Mouse (Mus musculus): ENCODE measurements at regions not wholly inside any gene's neighbourhood (a gene's known extent, or its start where the extent isn't known, plus 50 kb on each side); places are given as distances from the start of the nearest gene placed in this dataset.

DNA sequence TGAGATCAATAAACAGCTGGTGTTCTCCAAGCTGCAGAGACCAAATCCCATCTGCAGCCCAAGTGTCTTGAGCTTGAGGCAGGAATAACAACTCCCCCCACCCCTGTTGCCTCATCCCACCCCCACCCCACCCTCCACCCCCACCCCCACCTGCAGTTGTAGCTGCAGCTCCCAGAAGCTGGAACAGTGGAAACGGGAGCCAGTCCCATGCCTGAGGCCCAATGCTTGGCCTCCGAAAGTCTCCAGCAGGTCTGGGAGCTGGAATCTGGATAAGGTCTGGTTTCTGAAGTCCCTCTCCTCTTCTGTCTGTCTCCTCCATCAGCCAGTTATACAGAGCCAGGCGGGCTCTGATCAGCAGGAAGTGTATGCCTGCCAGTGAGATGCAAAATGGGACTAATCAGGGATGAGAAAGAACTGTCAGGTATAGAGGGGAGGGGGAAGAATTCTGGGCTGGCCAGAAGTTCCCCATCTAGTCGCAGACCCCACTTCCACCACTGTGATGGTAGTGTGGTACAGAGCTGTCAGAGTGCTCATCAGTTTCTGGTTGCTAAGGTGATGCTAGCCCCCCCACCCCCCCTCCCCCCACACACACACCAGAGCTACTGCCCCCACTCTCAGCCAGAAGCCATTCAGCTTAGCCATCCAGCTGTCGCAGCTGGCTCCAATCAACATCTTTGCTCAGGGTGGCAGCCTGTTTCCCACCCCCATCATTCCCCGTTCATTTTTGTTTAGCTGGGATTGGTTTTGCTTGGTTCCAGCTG lies 91.5 kb downstream of the Hes1 start:
- H3K27me3 ChIP-seq (ENCODE audit: insufficient read depth, low read length): no peaks in the 10 kb centered on the region
- H3K9me3 ChIP-seq (replicated peaks): no peaks in the 10 kb centered on the region
- TF ChIP-seq GATA1 (IDR thresholded peaks at IDR 0.05; ENCODE audit: borderline replicate concordance, low read length) (no peak), POLR2AphosphoS5 (IDR thresholded peaks at IDR 0.05; ENCODE audit: insufficient replicate concordance, low read depth, low read length) (no peak), CTCF (IDR thresholded peaks at IDR 0.05; ENCODE audit: low read depth, low read length) (no peak), TAL1 (conservative IDR thresholded peaks at IDR 0.05; ENCODE audit: low read depth, low read length) (no peak), GATA2 (IDR thresholded peaks at IDR 0.05; ENCODE audit: borderline replicate concordance, low read depth, low read length) (no peak)
- H3K4me1 ChIP-seq (ENCODE audit: insufficient read depth, low read depth, low read length): peaks cover 65% of the 10 kb centered on the region
- H3K36me3 ChIP-seq (replicated peaks): no peaks in the 10 kb centered on the region
- H3K4me3 ChIP-seq (ENCODE audit: low read depth, low read length): no peak overlapping the region
- ATAC-seq (ENCODE audit: extremely low read depth, insufficient number of reproducible peaks, low FRiP score, poor library complexity, severe bottlenecking) (no peak), DNase-seq (ENCODE audit: low spot score) (no peak)

DNA sequence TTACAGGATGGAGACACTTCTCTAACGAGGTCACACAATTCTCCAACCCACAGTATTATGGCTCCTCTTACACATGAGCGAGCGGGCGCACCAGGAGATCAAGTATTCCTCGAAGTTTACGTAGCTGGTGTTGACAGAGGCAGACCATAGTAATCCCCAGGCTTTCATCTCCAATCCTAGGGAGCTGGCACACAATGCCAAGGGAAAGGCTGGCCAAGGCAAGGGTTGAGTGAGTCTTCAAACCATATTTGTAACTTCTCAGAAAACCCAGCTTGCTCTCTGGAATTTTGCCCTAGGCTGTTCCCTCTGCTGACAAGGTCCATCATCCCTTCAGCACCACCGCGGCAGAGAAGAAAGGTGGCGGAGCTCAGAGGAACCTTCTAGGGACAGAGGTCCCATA lies 94.0 kb downstream of the Hes1 start:
- TF ChIP-seq POLR2AphosphoS5 (IDR thresholded peaks at IDR 0.05; ENCODE audit: insufficient replicate concordance, low read depth, low read length) (no peak), CTCF (IDR thresholded peaks at IDR 0.05; ENCODE audit: low read depth, low read length) (no peak), GATA2 (IDR thresholded peaks at IDR 0.05; ENCODE audit: borderline replicate concordance, low read depth, low read length) (no peak), GATA1 (IDR thresholded peaks at IDR 0.05; ENCODE audit: borderline replicate concordance, low read length) (no peak), TAL1 (conservative IDR thresholded peaks at IDR 0.05; ENCODE audit: low read depth, low read length) (no peak)
- Histone ChIP-seq H3K36me3 (replicated peaks) (peaks cover 2% of the 10 kb centered on the region), H3K4me3 (ENCODE audit: low read depth, low read length) (no peak overlapping the region), H3K9me3 (replicated peaks) (no peaks in the 10 kb centered on the region), H3K27me3 (ENCODE audit: insufficient read depth, low read length) (no peaks in the 10 kb centered on the region), H3K4me1 (ENCODE audit: insufficient read depth, low read depth, low read length) (peaks cover 83% of the 10 kb centered on the region)
- DNase-seq (ENCODE audit: low spot score) (no peak), ATAC-seq (ENCODE audit: extremely low read depth, insufficient number of reproducible peaks, low FRiP score, poor library complexity, severe bottlenecking) (no peak)

DNA sequence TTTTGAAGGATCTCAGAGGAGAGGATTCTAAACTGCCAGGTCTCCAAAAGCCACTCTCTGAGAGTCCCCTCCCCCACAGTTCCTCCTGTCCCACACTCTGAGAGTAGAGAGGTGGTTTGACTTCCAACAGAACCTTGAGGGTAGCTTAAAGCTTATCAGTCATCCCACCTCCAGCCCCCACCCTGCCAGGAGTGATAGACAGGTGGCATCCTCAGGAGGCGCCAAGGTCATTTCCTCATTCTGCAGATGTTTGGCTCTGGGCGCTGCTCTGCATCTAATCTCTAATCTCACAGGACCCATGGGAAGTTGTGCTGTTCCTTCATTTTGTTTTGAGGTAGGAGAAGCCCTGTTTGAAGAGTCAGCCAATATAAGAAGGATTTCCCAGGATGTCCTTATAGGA lies 96.2 kb downstream of the Hes1 start:
- DNase-seq (ENCODE audit: low spot score): peak; percentile 77
- Histone ChIP-seq H3K9me3 (replicated peaks) (no peaks in the 10 kb centered on the region; the same call in 1 of the 2 replicates), H3K4me3 (ENCODE audit: low read depth, low read length) (no peak overlapping the region; the same call in 1 of the 2 replicates), H3K36me3 (replicated peaks) (peaks cover 2% of the 10 kb centered on the region), H3K27me3 (ENCODE audit: insufficient read depth, low read length) (no peaks in the 10 kb centered on the region), H3K4me1 (ENCODE audit: insufficient read depth, low read depth, low read length) (peaks cover 70% of the 10 kb centered on the region)
- peak; percentile 60; the same call in 1 of the 2 replicates for TF ChIP-seq GATA2 (IDR thresholded peaks at IDR 0.05; ENCODE audit: borderline replicate concordance, low read depth, low read length)
- no peak for TF ChIP-seq CTCF (IDR thresholded peaks at IDR 0.05; ENCODE audit: low read depth, low read length)
- peak; percentile 96 for TF ChIP-seq TAL1 (conservative IDR thresholded peaks at IDR 0.05; ENCODE audit: low read depth, low read length)
- ATAC-seq (ENCODE audit: extremely low read depth, insufficient number of reproducible peaks, low FRiP score, poor library complexity, severe bottlenecking): peak; percentile 89

DNA sequence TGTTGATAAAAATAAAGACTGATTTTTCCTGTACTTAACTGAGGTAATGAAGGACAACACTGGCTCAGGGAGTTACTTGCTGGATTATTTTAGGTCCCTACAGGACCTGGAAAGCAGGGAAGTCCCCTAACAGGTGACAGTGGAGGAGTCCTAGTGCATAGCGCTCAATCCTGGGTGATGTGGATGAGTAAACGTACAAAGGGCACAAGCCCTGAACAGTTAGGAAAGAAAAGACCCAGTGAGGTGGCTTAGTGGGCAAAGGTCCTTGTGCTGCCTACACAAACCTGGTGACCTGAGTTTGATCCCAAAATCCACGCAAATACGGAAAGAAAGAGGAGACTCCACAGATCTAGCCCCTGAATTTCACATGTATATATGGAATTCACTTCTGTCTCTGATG lies 99.1 kb downstream of the Hes1 start:
- Histone ChIP-seq H3K27me3 (ENCODE audit: insufficient read depth, low read length) (no peaks in the 10 kb centered on the region), H3K9me3 (replicated peaks) (peaks cover 4% of the 10 kb centered on the region), H3K36me3 (replicated peaks) (peaks cover 2% of the 10 kb centered on the region), H3K4me3 (ENCODE audit: low read depth, low read length) (no peak overlapping the region), H3K4me1 (ENCODE audit: insufficient read depth, low read depth, low read length) (peaks cover 64% of the 10 kb centered on the region)
- DNase-seq (ENCODE audit: low spot score): no peak
- no peak for ATAC-seq (ENCODE audit: extremely low read depth, insufficient number of reproducible peaks, low FRiP score, poor library complexity, severe bottlenecking)
- TF ChIP-seq GATA2 (IDR thresholded peaks at IDR 0.05; ENCODE audit: borderline replicate concordance, low read depth, low read length): no peak
- no peak for TF ChIP-seq GATA1 (IDR thresholded peaks at IDR 0.05; ENCODE audit: borderline replicate concordance, low read length)
- TF ChIP-seq CTCF (IDR thresholded peaks at IDR 0.05; ENCODE audit: low read depth, low read length): no peak

DNA sequence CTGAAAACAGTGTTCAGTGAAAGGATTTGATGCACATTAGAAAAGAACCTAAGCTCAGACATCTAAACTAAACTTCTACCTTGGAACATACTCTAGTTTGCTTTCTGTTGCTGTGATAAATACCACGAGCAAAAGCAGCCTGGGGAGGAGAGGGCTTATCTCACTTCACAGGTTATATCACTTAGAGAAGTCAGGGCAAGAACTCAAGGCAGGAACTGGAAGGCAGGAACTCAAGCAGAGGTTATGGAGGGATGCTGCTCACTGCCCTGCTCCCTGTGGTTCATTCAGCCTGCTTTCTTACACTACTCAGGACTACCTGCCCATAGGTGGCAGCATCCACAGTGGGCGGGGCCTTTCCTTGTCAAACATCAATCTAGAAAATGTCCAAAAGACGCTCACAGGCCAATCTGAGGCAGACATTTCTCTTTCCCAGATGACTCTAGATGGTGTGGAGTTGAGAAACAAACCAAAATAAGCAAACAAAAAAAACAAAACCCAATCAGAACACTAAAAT lies 101.5 kb downstream of the Hes1 start:
- no peak for DNase-seq (ENCODE audit: low spot score)
- H3K9me3 ChIP-seq (replicated peaks): peaks cover 4% of the 10 kb centered on the region
- H3K4me3 ChIP-seq (ENCODE audit: low read depth, low read length): no peak overlapping the region
- H3K27me3 ChIP-seq (ENCODE audit: insufficient read depth, low read length): no peaks in the 10 kb centered on the region
- TF ChIP-seq GATA1 (IDR thresholded peaks at IDR 0.05; ENCODE audit: borderline replicate concordance, low read length) (no peak), POLR2AphosphoS5 (IDR thresholded peaks at IDR 0.05; ENCODE audit: insufficient replicate concordance, low read depth, low read length) (no peak), CTCF (IDR thresholded peaks at IDR 0.05; ENCODE audit: low read depth, low read length) (no peak), GATA2 (IDR thresholded peaks at IDR 0.05; ENCODE audit: borderline replicate concordance, low read depth, low read length) (no peak), TAL1 (conservative IDR thresholded peaks at IDR 0.05; ENCODE audit: low read depth, low read length) (no peak)
- H3K36me3 ChIP-seq (replicated peaks): peaks cover 2% of the 10 kb centered on the region
- peaks cover 40% of the 10 kb centered on the region for H3K4me1 ChIP-seq (ENCODE audit: insufficient read depth, low read depth, low read length)
- no peak for ATAC-seq (ENCODE audit: extremely low read depth, insufficient number of reproducible peaks, low FRiP score, poor library complexity, severe bottlenecking)

DNA sequence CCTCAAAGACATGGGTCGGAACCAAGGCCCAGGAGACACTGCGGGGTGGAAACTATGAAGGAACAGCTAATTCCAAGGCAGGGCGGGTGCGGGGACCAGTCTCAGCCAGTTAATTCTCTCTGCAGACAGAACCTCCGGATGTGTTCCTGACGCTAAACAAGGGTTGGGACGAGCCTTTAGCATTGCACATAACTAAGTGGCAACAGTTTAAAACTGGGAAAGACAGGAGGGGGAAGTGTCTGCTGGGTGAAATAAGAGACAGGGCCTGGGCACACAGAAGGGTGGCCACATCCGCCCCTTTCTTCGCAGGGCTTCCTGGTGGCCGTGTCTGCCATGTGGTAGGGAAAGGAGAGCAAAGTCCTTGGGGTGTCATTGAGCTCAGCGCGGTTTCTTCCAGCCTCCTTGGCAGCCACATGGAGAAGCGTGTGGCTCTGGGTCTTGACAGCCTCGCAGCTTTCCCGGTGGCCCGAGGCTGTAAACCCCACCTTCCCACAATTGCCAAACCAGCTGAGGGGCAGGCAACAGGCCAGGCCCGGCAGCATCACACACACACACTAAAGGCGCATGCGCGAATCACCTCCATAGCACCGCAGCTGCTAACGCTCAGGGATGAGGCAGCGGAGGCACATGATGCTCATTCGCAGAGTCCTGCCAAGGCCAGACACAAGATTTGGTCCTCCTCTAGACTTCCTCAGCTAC lies 95.8 kb downstream of the Cpn2 start:
- no peak for DNase-seq (ENCODE audit: low spot score)
- H3K4me1 ChIP-seq (ENCODE audit: insufficient read depth, low read depth, low read length): peaks cover 56% of the 10 kb centered on the region

More for the DNA sequence above, 95.8 kb downstream of the Cpn2 start:
- TF ChIP-seq GATA1 (IDR thresholded peaks at IDR 0.05; ENCODE audit: borderline replicate concordance, low read length) (no peak), GATA2 (IDR thresholded peaks at IDR 0.05; ENCODE audit: borderline replicate concordance, low read depth, low read length) (no peak), CTCF (IDR thresholded peaks at IDR 0.05; ENCODE audit: low read depth, low read length) (no peak), POLR2AphosphoS5 (IDR thresholded peaks at IDR 0.05; ENCODE audit: insufficient replicate concordance, low read depth, low read length) (no peak), TAL1 (conservative IDR thresholded peaks at IDR 0.05; ENCODE audit: low read depth, low read length) (no peak)
- Histone ChIP-seq H3K27me3 (ENCODE audit: insufficient read depth, low read length) (peaks cover 5% of the 10 kb centered on the region; the same call in 1 of the 2 replicates), H3K36me3 (replicated peaks) (no peaks in the 10 kb centered on the region), H3K9me3 (replicated peaks) (no peaks in the 10 kb centered on the region), H3K4me3 (ENCODE audit: low read depth, low read length) (no peak overlapping the region)
- no peak for ATAC-seq (ENCODE audit: extremely low read depth, insufficient number of reproducible peaks, low FRiP score, poor library complexity, severe bottlenecking)
